Mouse (Mus musculus) midbrain, embryonic 15.5 days (tissue): ENCODE data around the gene Bcas3. TPM values are rescaled to one million over a fixed set of nuclear protein-coding genes. Genes with fewer than 3 reads are reported as not detected.
A peak's percentile ranks its signal among the peaks of the same experiment; 100 is the strongest.

Experiments used
- ATAC-seq: fragments of 200-750 bp; cut with Nextera tagmentation; replicated peaks from 2 replicates; pipeline ENCODE4 v1.8.0; 2017; ENCODE audit warnings: moderate TSS enrichment
- H3K27ac ChIP-seq: fragments of 300-500 bp; sonication (generic); 2 replicates; pipeline ENCODE4 v1.5.1; 2015; ENCODE audit warnings: mild to moderate bottlenecking, inconsistent platforms
- H3K27me3 ChIP-seq: fragments of 300-500 bp; sonication (generic); replicated peaks from 2 replicates; pipeline ENCODE4 v1.6.1; 2015; ENCODE audit warnings: inconsistent platforms
- H3K36me3 ChIP-seq: fragments of 300-500 bp; sonication (generic); replicated peaks from 2 replicates; pipeline ENCODE4 v1.6.1; 2015; ENCODE audit warnings: inconsistent platforms
- H3K4me1 ChIP-seq: fragments of 300-500 bp; sonication (generic); 2 replicates; pipeline ENCODE4 v1.6.1; 2015; ENCODE audit warnings: inconsistent platforms
- H3K4me2 ChIP-seq: fragments of 300-500 bp; sonication (generic); 2 replicates; pipeline ENCODE4 v1.6.1; 2015; ENCODE audit warnings: inconsistent platforms, mild to moderate bottlenecking, moderate library complexity
- H3K4me3 ChIP-seq: fragments of 300-500 bp; sonication (generic); 2 replicates; pipeline ENCODE4 v1.5.1; 2015; ENCODE audit warnings: mild to moderate bottlenecking, inconsistent platforms
- H3K9ac ChIP-seq: fragments of 300-500 bp; sonication (generic); 2 replicates; pipeline ENCODE4 v1.6.1; 2015; ENCODE audit warnings: mild to moderate bottlenecking, inconsistent platforms
- H3K9me3 ChIP-seq: fragments of 300-500 bp; sonication (generic); 2 replicates; pipeline ENCODE4 v1.6.1; 2016; ENCODE audit warnings: inconsistent platforms
- WGBS: fragments of 180-500 bp; shearing (Covaris S2); methylation state at CpG from one replicate; pipeline ENCODE4 v1.1.7; 2015; ENCODE audit warnings: mixed read lengths; 5-methylcytosine and 5-hydroxymethylcytosine counted together
- polyA plus RNA-seq: library from polyadenylated mRNA; unstranded; fragments of >200 nt; fragmentation: Nextera tagmentation; extraction: Ambion mirVana; gene quantifications from 2 replicates; pipeline ENCODE4 v1.2.1, GENCODE M21; 2015

The Bcas3 gene
- polyA plus RNA-seq, 1 experiment from 2014 or later = 30.8 TPM

DNA sequence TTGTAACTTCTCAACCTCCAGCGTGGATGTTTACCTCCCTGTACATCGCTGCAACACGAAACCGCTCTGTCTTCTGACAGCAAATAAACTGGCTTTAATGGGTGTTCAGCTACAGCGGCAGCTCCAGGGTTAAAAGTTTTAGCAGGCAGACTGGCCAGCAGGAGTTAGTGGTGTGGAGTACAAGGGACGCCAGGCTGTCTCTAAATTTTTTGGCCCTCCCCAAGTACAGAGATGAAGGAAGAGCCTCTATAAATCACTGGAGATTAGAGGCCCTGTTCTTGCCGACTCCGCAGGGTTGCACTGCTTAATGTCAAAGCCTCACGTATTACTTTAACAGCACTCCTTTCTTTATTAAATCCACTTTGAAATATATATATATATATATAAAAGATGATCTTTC is 384.3 kb downstream of the Bcas3 start:
- 50% methylated on average over 9 of the region's 9 CpGs for WGBS
- Histone ChIP-seq H3K27me3 (no peaks in the 10 kb centered on the region), H3K9ac (no peak overlapping the region), H3K4me2 (no peak overlapping the region), H3K9me3 (no peaks in the 10 kb centered on the region), H3K36me3 (no peaks in the 10 kb centered on the region), H3K27ac (no peak overlapping the region), H3K4me1 (peaks cover 4% of the 10 kb centered on the region; the same call in 1 of the 2 replicates), H3K4me3 (no peak overlapping the region)
- no peak for ATAC-seq

GRCm38 (mm10) chr11:85737893-85738292 is 384.9 kb downstream of the Bcas3 start:
- no peak overlapping the region for H3K4me3 ChIP-seq
- peaks cover 4% of the 10 kb centered on the region; the same call in 1 of the 2 replicates for H3K4me1 ChIP-seq
- 51% methylated on average over 3 of the region's 3 CpGs for WGBS
- no peaks in the 10 kb centered on the region for H3K27me3 ChIP-seq
- H3K4me2 ChIP-seq = no peak overlapping the region
- no peaks in the 10 kb centered on the region for H3K36me3 ChIP-seq
- H3K27ac ChIP-seq = no peak overlapping the region
- no peak for ATAC-seq
- no peak overlapping the region for H3K9ac ChIP-seq
- H3K9me3 ChIP-seq = no peaks in the 10 kb centered on the region

DNA sequence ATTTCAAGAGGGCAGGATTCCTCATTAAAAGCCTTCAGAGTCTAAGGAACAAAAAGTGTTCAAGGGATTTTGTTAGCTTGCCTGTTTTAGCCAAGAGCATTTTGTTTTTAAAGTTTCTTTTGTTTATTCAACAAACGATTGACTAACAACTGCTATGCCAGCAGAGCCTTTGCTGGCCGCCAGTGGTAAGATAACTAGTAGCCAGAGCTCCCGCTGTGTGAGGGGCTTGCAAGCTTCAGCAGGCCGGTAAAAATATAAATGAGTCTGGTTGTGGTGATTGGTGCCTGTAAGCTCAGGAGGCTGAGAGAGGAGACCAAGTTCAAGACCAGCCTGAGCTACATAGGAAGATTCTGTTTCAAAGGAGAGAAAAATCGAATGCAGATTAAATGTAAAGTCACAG is 385.6 kb downstream of the Bcas3 start:
- Histone ChIP-seq H3K9ac (no peak overlapping the region), H3K4me2 (no peak overlapping the region), H3K27ac (no peak overlapping the region), H3K36me3 (no peaks in the 10 kb centered on the region), H3K4me1 (peaks cover 4% of the 10 kb centered on the region; the same call in 1 of the 2 replicates), H3K27me3 (no peaks in the 10 kb centered on the region), H3K4me3 (no peak overlapping the region), H3K9me3 (no peaks in the 10 kb centered on the region)
- 34% methylated on average over 5 of the region's 5 CpGs for WGBS
- no peak for ATAC-seq

- H3K4me1 ChIP-seq = peaks cover 4% of the 10 kb centered on the region; the same call in 1 of the 2 replicates
- no peaks in the 10 kb centered on the region for H3K36me3 ChIP-seq
- H3K9ac ChIP-seq = no peak overlapping the region
- no peak overlapping the region for H3K4me2 ChIP-seq
- H3K27me3 ChIP-seq = no peaks in the 10 kb centered on the region
- H3K9me3 ChIP-seq = no peaks in the 10 kb centered on the region
- no peak overlapping the region for H3K27ac ChIP-seq
- no peak overlapping the region for H3K4me3 ChIP-seq
- 57% methylated on average over 6 of the region's 6 CpGs for WGBS
- ATAC-seq = no peak
Measured at GRCm38 (mm10) chr11:85739266-85739977, 386.5 kb downstream of the Bcas3 start.

DNA sequence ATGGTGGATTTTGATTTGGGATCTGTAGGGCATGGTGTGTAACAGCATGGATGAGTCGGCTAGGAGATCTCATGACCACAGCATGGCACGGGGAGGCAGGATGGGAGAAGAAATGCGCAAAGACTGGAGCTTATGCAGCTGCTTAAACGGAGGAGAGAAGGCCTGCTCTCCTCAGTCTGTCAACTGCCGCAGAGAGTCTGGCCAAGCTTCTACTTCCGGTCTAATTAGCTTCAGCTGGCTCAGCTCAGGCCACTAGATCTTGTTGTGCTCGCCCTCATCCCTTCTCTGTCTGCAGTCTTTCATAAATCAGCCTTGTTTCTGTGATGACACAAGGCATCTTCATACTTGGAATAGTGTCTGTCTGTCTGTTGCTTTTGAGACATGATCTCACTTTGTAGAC is 393.4 kb downstream of the Bcas3 start:
- Histone ChIP-seq H3K27me3 (no peaks in the 10 kb centered on the region), H3K4me2 (no peak overlapping the region), H3K9me3 (no peaks in the 10 kb centered on the region), H3K36me3 (no peaks in the 10 kb centered on the region), H3K27ac (no peak overlapping the region), H3K9ac (no peak overlapping the region), H3K4me3 (no peak overlapping the region), H3K4me1 (no peaks in the 10 kb centered on the region)
- no peak for ATAC-seq
- 77% methylated on average over 7 of the region's 7 CpGs for WGBS

- no peak overlapping the region for H3K9ac ChIP-seq
- 88% methylated on average over 2 of the region's 2 CpGs for WGBS
- no peak for ATAC-seq
Measured at GRCm38 (mm10) chr11:85748891-85749290, 395.9 kb downstream of the Bcas3 start.

GRCm38 (mm10) chr11:85751171-85751570 is 398.2 kb downstream of the Bcas3 start:
- H3K27ac ChIP-seq = no peak overlapping the region
- WGBS = 64% methylated on average over 11 of the region's 11 CpGs
- no peaks in the 10 kb centered on the region for H3K4me1 ChIP-seq

More at GRCm38 (mm10) chr11:85748891-85749290, 395.9 kb downstream of the Bcas3 start:
- H3K9me3 ChIP-seq = no peaks in the 10 kb centered on the region
- no peak overlapping the region for H3K4me2 ChIP-seq
- H3K27me3 ChIP-seq = no peaks in the 10 kb centered on the region
- H3K4me1 ChIP-seq = no peaks in the 10 kb centered on the region
- no peaks in the 10 kb centered on the region for H3K36me3 ChIP-seq
- no peak overlapping the region for H3K4me3 ChIP-seq
- no peak overlapping the region for H3K27ac ChIP-seq

GRCm38 (mm10) chr11:85754631-85755502 is 401.9 kb downstream of the Bcas3 start:
- H3K4me2 ChIP-seq = no peak overlapping the region
- H3K4me3 ChIP-seq = no peak overlapping the region
- no peak for ATAC-seq
- H3K27ac ChIP-seq = no peak overlapping the region
- peaks cover under 1% of the 10 kb centered on the region for H3K4me1 ChIP-seq
- H3K36me3 ChIP-seq = no peaks in the 10 kb centered on the region
- H3K9ac ChIP-seq = no peak overlapping the region
- H3K27me3 ChIP-seq = no peaks in the 10 kb centered on the region
- no peaks in the 10 kb centered on the region for H3K9me3 ChIP-seq
- WGBS = 69% methylated on average over 13 of the region's 13 CpGs

More at GRCm38 (mm10) chr11:85751171-85751570, 398.2 kb downstream of the Bcas3 start:
- Histone ChIP-seq H3K9ac (no peak overlapping the region), H3K9me3 (no peaks in the 10 kb centered on the region), H3K27me3 (no peaks in the 10 kb centered on the region), H3K4me3 (no peak overlapping the region), H3K36me3 (no peaks in the 10 kb centered on the region), H3K4me2 (no peak overlapping the region)
- ATAC-seq = no peak

DNA sequence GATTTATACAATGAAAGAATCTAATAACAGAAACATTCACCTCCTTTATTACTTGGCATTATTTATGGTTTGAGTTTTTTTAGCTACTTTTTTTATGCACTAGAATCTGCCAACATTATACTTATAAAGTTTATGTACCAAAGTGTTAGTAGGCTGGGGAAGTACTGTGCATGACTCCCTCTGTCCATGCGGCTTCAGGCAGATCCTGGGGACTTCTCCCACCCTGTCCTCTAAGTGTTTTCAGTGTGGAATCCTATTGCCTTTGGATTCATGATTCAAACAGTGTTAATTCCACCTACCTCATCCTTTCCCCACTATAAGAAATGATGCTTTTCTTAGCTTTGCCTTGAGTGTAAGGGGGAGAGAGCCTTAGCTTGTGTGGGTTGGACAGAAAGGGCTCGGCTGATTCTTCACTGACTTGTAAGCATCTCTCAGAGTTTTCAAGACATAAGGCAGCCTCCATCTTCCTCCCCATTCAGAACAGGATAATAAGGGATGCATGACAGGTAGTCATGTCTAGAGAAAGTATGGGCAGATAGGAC is 402.6 kb downstream of the Bcas3 start:
- WGBS = 87% methylated on average over 2 of the region's 2 CpGs
- Histone ChIP-seq H3K4me1 (peaks cover 8% of the 10 kb centered on the region), H3K9me3 (no peaks in the 10 kb centered on the region), H3K9ac (no peak overlapping the region), H3K27ac (no peak overlapping the region), H3K27me3 (no peaks in the 10 kb centered on the region), H3K36me3 (no peaks in the 10 kb centered on the region), H3K4me2 (no peak overlapping the region), H3K4me3 (no peak overlapping the region)
- no peak for ATAC-seq

- no peak overlapping the region for H3K27ac ChIP-seq
- H3K36me3 ChIP-seq = no peaks in the 10 kb centered on the region
- H3K9me3 ChIP-seq = no peaks in the 10 kb centered on the region
- H3K4me3 ChIP-seq = no peak overlapping the region
- H3K4me1 ChIP-seq = peaks cover 13% of the 10 kb centered on the region
- H3K27me3 ChIP-seq = no peaks in the 10 kb centered on the region
- no peak overlapping the region for H3K4me2 ChIP-seq
- H3K9ac ChIP-seq = no peak overlapping the region
- 80% methylated on average over 9 of the region's 9 CpGs for WGBS
- no peak for ATAC-seq
Measured at GRCm38 (mm10) chr11:85758891-85759290, 405.9 kb downstream of the Bcas3 start.

GRCm38 (mm10) chr11:85759634-85760439 is 406.9 kb downstream of the Bcas3 start:
- Histone ChIP-seq H3K27me3 (no peaks in the 10 kb centered on the region), H3K27ac (0 out of 2 replicates have a peak overlapping the region, but pooled peaks have one; percentile 29), H3K36me3 (no peaks in the 10 kb centered on the region), H3K4me1 (peaks cover 13% of the 10 kb centered on the region), H3K9me3 (no peaks in the 10 kb centered on the region), H3K4me2 (no peak overlapping the region), H3K4me3 (no peak overlapping the region), H3K9ac (no peak overlapping the region)
- WGBS = 57% methylated on average over 14 of the region's 14 CpGs
- no peak for ATAC-seq
